Mouse (Mus musculus) testis, postnatal 14 days (tissue): Measurements from ENCODE around the gene Phf5a.

Experiments used
- DNase-seq: peaks from one replicate; pipeline ENCODE4 v3.0.0; 2021; ENCODE audit warnings: low spot score

The Phf5a gene

DNA sequence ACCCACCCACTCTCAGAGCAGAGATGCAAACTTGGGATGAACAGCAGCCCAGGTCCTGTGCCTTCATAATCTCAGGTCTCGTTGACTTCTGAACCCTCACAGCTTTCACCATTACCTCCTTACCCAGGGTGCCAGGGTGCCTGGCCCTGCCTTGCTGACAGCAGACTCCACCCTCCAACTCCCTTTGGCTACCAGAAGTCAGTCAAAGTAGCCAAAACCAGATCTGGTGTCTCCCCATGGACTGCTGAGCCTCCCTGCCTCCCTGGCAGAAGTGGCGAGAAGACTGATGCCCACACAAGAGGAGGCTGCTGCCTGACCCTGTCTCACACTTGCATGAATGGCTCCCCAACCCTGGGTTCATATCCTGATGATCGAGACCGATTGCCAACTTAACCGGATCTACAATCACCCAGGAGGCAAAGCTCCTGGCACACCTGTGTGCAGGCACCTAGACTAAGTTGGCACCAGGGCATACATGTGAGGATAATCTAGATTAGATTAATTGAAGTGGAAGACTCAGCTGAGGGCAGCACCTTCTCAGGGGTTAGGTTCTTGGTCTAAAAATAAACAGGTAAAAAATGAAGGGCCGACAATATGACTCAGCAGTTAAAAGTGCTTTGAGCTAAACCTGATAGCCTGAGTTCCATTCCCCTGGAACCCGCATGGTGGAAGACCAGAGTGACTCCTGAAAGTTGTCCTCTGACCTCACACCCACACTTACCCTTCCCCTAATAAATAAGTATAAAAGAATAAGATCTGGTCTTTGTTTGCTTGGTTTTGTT is 43.1 kb downstream of the Phf5a start:
- no peak for DNase-seq

DNA sequence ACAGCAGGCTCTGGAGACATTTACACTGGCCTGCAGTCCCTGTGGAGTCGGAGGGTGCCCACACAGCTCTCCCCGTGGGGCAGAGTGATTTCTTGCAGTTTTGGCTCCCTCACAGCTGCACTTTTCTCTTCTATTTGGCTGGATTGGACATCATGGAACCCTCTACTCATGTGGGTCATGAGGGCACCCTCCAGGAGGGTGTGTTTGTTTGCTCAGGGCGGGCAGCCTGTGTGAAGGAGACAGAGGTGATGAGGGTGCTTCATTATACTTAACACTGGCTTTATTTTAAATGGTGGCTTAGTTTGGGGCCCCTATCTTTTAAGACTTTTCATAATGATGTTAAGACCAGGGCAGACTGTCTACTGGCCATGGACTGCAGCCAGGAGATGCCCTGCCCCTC is 46.9 kb downstream of the Phf5a start:
- no peak for DNase-seq

DNA sequence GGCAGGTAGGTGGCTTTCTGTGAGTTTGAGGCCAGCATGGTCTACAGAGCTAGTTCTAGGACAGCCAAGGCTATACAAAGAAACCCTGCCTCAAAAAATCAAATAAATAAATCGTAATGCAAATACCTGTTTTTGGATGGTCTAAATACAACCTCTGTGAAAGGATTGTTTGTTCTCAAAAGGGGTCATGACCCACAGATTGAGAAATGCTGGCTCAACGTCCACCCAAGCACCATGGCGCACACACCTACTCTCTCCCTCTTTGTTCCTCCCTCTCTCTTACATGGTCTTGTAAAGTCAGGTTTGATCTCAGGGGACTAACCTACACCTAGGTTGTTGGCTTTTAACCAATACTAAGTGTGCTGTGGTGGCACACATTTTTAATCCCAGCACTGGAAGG is 49.1 kb downstream of the Phf5a start:
- no peak for DNase-seq

DNA sequence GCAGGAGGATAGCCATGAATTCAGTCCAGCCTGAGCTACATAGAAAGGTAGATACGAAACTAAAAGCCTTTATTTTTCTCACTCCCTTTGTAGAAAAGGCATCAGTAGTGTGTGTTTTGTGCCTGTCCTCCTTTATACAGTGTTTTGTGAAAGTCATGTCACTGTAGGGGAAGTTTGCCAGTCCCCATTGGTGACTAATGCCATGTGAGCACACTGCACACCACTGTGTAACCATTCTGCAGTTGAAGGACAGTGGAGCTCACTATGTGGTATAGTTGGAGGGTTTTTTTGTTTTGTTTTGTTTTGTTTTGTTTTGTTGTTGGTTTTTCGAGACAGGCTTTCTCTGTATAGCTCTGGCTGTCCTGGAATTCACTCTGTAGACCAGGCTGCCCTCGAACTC is 53.3 kb downstream of the Phf5a start:
- DNase-seq: no peak

DNA sequence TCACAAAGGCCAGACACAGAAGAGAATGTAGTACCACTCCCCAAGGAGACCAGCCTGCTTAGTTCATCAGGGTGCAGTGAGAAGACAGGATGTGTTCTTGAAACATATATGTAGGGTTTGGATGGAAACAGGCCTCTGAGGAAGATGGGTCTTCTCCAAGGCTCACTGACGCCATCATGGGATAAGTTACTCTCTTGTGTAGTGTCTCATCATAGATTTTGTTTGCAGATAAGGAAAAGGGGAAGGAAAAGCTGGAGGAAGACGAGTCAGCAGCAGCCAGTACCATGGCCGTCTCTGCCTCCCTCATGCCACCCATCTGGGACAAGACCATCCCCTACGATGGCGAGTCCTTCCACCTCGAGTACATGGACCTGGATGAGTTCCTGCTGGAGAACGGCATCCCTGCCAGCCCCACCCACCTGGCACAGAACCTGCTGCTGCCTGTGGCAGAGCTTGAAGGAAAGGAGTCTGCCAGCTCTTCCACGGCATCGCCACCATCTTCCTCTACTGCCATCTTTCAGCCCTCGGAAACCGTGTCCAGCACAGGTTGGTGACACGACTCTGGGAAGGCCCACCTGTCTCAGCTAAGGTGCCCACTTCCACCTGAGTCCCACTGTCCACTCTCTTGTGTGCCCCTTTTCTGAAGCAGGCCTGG is 56.9 kb downstream of the Phf5a start:
- DNase-seq: no peak
